Mouse (Mus musculus) CH12.LX (cell line): ENCODE measurements around the gene P4ha2. TPM values are rescaled to one million over a fixed set of nuclear protein-coding genes. Genes with fewer than 3 reads are reported as not detected.

Source experiments
- DNase-seq: peaks from one replicate; pipeline ENCODE4 v3.0.0-alpha.2; 2013; ENCODE audit errors: extremely low read depth
- H3K27ac ChIP-seq: 2 replicates; pipeline ENCODE4 v1.5.1; 2012; ENCODE audit warnings: low read depth, mild to moderate bottlenecking, control low read depth, moderate library complexity; ENCODE audit not compliant: insufficient read depth
- H3K27me3 ChIP-seq: replicated peaks from 2 replicates; pipeline ENCODE3; 2012; ENCODE audit warnings: inconsistent platforms
- H3K36me3 ChIP-seq, 2 experiments: replicated peaks in 1 of 2; 2 replicates each; pipeline versions ENCODE3 to v1.6.1; 2012; ENCODE audit warnings: inconsistent platforms in 1 of 2, low read length in 1 of 2, mild to moderate bottlenecking in 1 of 2, mixed read lengths in 1 of 2, moderate library complexity in 1 of 2; ENCODE audit not compliant: control insufficient read depth in 1 of 2, insufficient read depth in 1 of 2
- H3K4me1 ChIP-seq, 2 experiments: 2 replicates each; pipeline ENCODE4 v1.6.1; 2012; ENCODE audit warnings: inconsistent platforms in 1 of 2, moderate library complexity in 1 of 2; ENCODE audit not compliant: insufficient read depth in 2 of 2, control insufficient read depth in 1 of 2
- H3K4me2 ChIP-seq: 2 replicates; pipeline ENCODE4 v1.6.1; 2012; ENCODE audit warnings: low read depth, mild to moderate bottlenecking, control low read depth; ENCODE audit not compliant: poor library complexity, insufficient read depth, severe bottlenecking
- H3K4me3 ChIP-seq, 3 experiments: fragments of 150-350 bp in 1 of 3; sonication (generic) in 1 of 3; replicated peaks in 1 of 3; 2 replicates each; pipeline versions ENCODE3 to v1.5.1; 2011 to 2012; ENCODE audit warnings: low read depth in 2 of 3, low read length in 2 of 3, mild to moderate bottlenecking in 2 of 3, moderate library complexity in 2 of 3, control low read depth in 1 of 3, improper control_type of control experiment in 1 of 3, inconsistent platforms in 1 of 3, mixed read lengths in 1 of 3; ENCODE audit not compliant: poor library complexity in 1 of 3
- H3K79me2 ChIP-seq: replicated peaks from 2 replicates; pipeline ENCODE4 v1.6.1; 2012; ENCODE audit warnings: mild to moderate bottlenecking, moderate library complexity; ENCODE audit not compliant: control insufficient read depth, poor library complexity, insufficient read depth, severe bottlenecking; ENCODE audit errors: extremely low read depth
- H3K9ac ChIP-seq: 2 replicates; pipeline ENCODE4 v1.6.1; 2012; ENCODE audit warnings: low read depth, mild to moderate bottlenecking, control low read depth, moderate library complexity; ENCODE audit not compliant: insufficient read depth
- H3K9me3 ChIP-seq: replicated peaks from 2 replicates; pipeline ENCODE3; 2012; ENCODE audit warnings: low read length, inconsistent platforms, mixed read lengths
- CTCF ChIP-seq, 2 experiments: IDR thresholded peaks in 1 of 2; conservative IDR thresholded peaks in 1 of 2; 2 replicates each; pipeline ENCODE4 v1.5.1; 2011 to 2012; ENCODE audit warnings: low read depth in 2 of 2, low read length in 2 of 2, improper control_type of control experiment in 1 of 2, inconsistent platforms in 1 of 2, mild to moderate bottlenecking in 1 of 2, moderate library complexity in 1 of 2
- E2F4 ChIP-seq: IDR thresholded peaks from 2 replicates; pipeline ENCODE4 v1.6.1; 2011; ENCODE audit warnings: low read depth, low read length, improper control_type of control experiment; ENCODE audit not compliant: insufficient replicate concordance
- ELF1 ChIP-seq: IDR thresholded peaks from 2 replicates; pipeline ENCODE4 v1.6.1; 2014; ENCODE audit warnings: low read depth, mild to moderate bottlenecking, inconsistent platforms, low read length, improper control_type of control experiment
- EP300 ChIP-seq: IDR thresholded peaks from 2 replicates; pipeline ENCODE4 v1.6.1; 2011; ENCODE audit warnings: low read length, improper control_type of control experiment
- IRF4 ChIP-seq: IDR thresholded peaks from 2 replicates; pipeline ENCODE4 v1.6.1; 2014; ENCODE audit warnings: low read depth, mild to moderate bottlenecking, inconsistent platforms, low read length, improper control_type of control experiment
- KAT2A ChIP-seq: IDR thresholded peaks from 2 replicates; pipeline ENCODE4 v1.6.1; 2012; ENCODE audit warnings: low read length, improper control_type of control experiment, inconsistent platforms; ENCODE audit not compliant: insufficient replicate concordance
- MXI1 ChIP-seq: IDR thresholded peaks from 2 replicates; pipeline ENCODE4 v1.6.1; 2011; ENCODE audit warnings: mild to moderate bottlenecking, low read depth, low read length, improper control_type of control experiment
- NELFE ChIP-seq: IDR thresholded peaks from 2 replicates; pipeline ENCODE4 v1.6.1; 2011; ENCODE audit warnings: low read depth, low read length, improper control_type of control experiment
- RAD21 ChIP-seq: IDR thresholded peaks from 2 replicates; pipeline ENCODE4 v1.6.1; 2011; ENCODE audit warnings: low read depth, mild to moderate bottlenecking, low read length, improper control_type of control experiment, moderate library complexity
- RCOR1 ChIP-seq: conservative IDR thresholded peaks from 2 replicates; pipeline ENCODE4 v1.6.1; 2012; ENCODE audit warnings: low read depth, mild to moderate bottlenecking, inconsistent platforms, low read length, improper control_type of control experiment
- TCF12 ChIP-seq: IDR thresholded peaks from 2 replicates; pipeline ENCODE4 v1.6.1; 2014; ENCODE audit warnings: low read depth, mild to moderate bottlenecking, inconsistent platforms, low read length, improper control_type of control experiment
- USF2 ChIP-seq: conservative IDR thresholded peaks from 2 replicates; pipeline ENCODE4 v1.6.1; 2011; ENCODE audit warnings: low read depth, low read length, improper control_type of control experiment
- ZC3H11A ChIP-seq: IDR thresholded peaks from 2 replicates; pipeline ENCODE4 v1.6.1; 2012; ENCODE audit warnings: low read depth, mild to moderate bottlenecking, inconsistent platforms, low read length, improper control_type of control experiment
- ZKSCAN1 ChIP-seq: IDR thresholded peaks from 2 replicates; pipeline ENCODE4 v1.6.1; 2012; ENCODE audit warnings: low read depth, inconsistent platforms, low read length, improper control_type of control experiment, borderline replicate concordance
- ZMIZ1 ChIP-seq: IDR thresholded peaks from 2 replicates; pipeline ENCODE4 v1.6.1; 2012; ENCODE audit warnings: low read depth, mild to moderate bottlenecking, inconsistent platforms, low read length, improper control_type of control experiment
- dilution Hi-C: fragments of 300-500 bp; cut with MboI; formaldehyde crosslinking; loops from 2 replicates; pipeline ENCODE4 v1.14.3; 2020; ENCODE audit warnings: low sequenced_read_pairs; ENCODE audit not compliant: extremely low pct_unique_long_range_greater_than_20kb, extremely low pct_ligation_motif_present
- in situ Hi-C: fragments of 300-500 bp; cut with MboI; formaldehyde crosslinking; loops from 3 replicates; pipeline ENCODE4 v1.14.3; 2019; ENCODE audit warnings: low sequenced_read_pairs, low pct_ligation_motif_present, low pct_unique_long_range_greater_than_20kb, mixed read lengths
- polyA plus RNA-seq: library from polyadenylated mRNA; unstranded; fragments of >175 nt; gene quantifications from 2 replicates; pipeline ENCODE4 v1.2.1, GENCODE M21; 2012; ENCODE audit warnings: low read depth; ENCODE audit not compliant: insufficient read length
- total RNA-seq, 2 experiments: library from RNA; depleted of rRNA; stranded (reverse); fragments of 300-350 nt in 1 of 2; fragments of >200 nt in 1 of 2; gene quantifications; 2 replicates each; pipeline ENCODE4 v1.2.3; 2012 to 2014

Gene P4ha2
- total and polyA plus RNA-seq, 3 experiments, result 3.6 to 10.0 (median 7.9) TPM

DNA sequence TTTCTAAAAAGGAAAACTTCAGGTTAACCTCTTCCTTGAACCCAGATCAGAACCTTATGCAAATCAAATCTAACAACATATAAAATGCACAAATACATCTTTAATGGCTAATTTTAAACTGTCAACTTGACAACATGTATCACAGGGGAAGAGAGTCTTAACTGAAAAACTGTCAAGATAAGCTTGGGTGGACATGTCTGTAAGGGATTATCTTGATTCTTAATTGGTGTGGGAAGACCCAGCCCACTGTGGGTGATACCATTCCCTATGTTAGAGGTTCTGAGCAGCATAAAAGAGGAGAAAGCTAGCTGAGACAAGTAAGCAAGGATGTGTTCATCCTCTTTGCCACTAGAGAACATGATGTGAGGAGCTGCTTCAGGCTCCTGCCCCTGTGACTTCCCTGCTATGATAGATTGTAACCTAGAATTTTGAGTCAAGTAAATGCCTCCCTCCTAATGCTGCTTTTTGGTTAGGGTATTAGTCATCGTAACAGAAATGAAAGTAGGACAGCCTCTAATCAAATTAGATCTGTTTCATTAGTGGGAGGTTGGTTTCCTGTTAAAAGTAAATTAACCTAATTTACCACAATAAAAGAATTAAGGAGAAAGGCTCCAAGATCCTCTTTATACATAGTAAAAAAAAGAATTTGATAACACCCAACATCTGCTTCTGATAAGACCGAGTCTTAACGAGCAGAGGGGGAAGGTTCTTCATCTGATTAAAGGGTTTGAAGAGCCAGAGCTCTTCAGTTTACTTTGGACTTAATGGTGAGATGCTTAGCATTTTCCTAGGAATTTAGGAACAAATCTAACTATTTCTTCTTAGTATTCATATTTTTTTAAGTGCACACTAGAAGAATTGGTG is 69.8 kb downstream of the P4ha2 start:
- Histone ChIP-seq H3K9ac (no peak overlapping the region), H3K79me2 (no peaks in the 10 kb centered on the region), H3K36me3 (no peaks in the 10 kb centered on the region), H3K4me3 (no peak overlapping the region), H3K27me3 (no peaks in the 10 kb centered on the region), H3K9me3 (peaks cover 20% of the 10 kb centered on the region), H3K27ac (no peak overlapping the region)
- dilution Hi-C loops, result no loop called here
- DNase-seq, result no peak
- in situ Hi-C loops, result no loop called here
- TF ChIP-seq IRF4 (peak; percentile 23; the same call in 1 of the 2 replicates), E2F4 (no peak), USF2 (no peak), EP300 (peak; percentile 59), RAD21 (no peak)
- TF ChIP-seq, all 38 proteins: peak for 2
- Histone ChIP-seq H3K4me2 (no peak overlapping the region; the same call in 1 of the 2 replicates), H3K4me1 (peaks cover 2 to 24% of the 10 kb centered on the region in 2 experiments; a peak in 3 of 4 replicates)

DNA sequence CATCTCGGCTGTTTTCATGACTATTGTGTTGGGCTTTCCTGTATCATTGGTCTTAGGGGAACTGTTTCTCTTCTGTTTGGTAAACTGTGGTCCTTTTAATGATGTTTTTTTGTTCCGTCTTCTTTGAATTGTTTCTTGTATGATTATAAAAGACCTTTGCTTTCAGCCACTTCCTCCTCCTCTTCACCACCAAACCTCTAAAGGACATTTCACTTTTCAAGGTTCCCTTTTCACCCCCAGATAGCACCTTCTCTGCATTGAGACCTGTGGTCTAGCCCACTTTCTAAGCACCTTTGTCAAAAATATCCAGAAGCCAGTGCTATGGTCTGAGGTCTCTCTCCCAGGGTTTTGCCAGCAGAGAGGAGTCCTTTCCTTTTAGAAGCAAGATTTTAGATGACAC is 71.3 kb downstream of the P4ha2 start:
- Histone ChIP-seq H3K9me3 (peaks cover 20% of the 10 kb centered on the region), H3K9ac (no peak overlapping the region), H3K4me1 (peaks cover 2 to 21% of the 10 kb centered on the region in 2 experiments; a peak in 3 of 4 replicates), H3K36me3 (no peaks in the 10 kb centered on the region), H3K79me2 (no peaks in the 10 kb centered on the region), H3K4me3 (no peak overlapping the region)
- in situ Hi-C loops, result no loop called here
- dilution Hi-C loops, result no loop called here
- TF ChIP-seq KAT2A (no peak), ELF1 (no peak), TCF12 (no peak), ZKSCAN1 (no peak), ZMIZ1 (no peak), NELFE (no peak), RCOR1 (no peak), ZC3H11A (no peak), EP300 (no peak; the same call in 1 of the 2 replicates), CTCF (conservative IDR thresholded peaks at IDR 0.05 in 1 of 2, IDR thresholded peaks at IDR 0.05 in 1 of 2; ENCODE audit: low read depth in 2 of 2, low read length in 2 of 2) (no peak), MXI1 (no peak), RAD21 (no peak)
- TF ChIP-seq, all 38 proteins: peak for 0
- DNase-seq, result no peak
- H3K4me2 ChIP-seq, result peak overlapping the region; percentile 65; the same call in 1 of the 2 replicates
- H3K27ac ChIP-seq, result no peak overlapping the region
- no peaks in the 10 kb centered on the region for H3K27me3 ChIP-seq
